Mouse (Mus musculus) R1 (cell line): ENCODE measurements at regions not wholly inside any gene's neighbourhood (a gene's known extent, or its start where the extent isn't known, plus 50 kb on each side); places are given as distances from the start of the nearest gene placed in this dataset.

ENCODE experiments used
- DNase-seq: peaks from one replicate; pipeline ENCODE4 v3.0.0-alpha.2; 2018; ENCODE audit warnings: low read depth, low spot score

GRCm38 (mm10) chr17:52196811-52197210 is 363.7 kb upstream of the Satb1 start:
- no peak for DNase-seq

- no peak for DNase-seq
These were observed 362.7 kb upstream of the Satb1 start for GRCm38 (mm10) chr17:52195804-52196203.

- DNase-seq: no peak
These were observed 358.1 kb upstream of the Satb1 start for GRCm38 (mm10) chr17:52191064-52191682.

- peak; percentile 57 for DNase-seq
These were observed 349.6 kb upstream of the Satb1 start for GRCm38 (mm10) chr17:52182706-52183105.

- DNase-seq: no peak
These were observed 344.9 kb upstream of the Satb1 start for GRCm38 (mm10) chr17:52177996-52178395.

GRCm38 (mm10) chr17:52168076-52168838 is 335.2 kb upstream of the Satb1 start:
- DNase-seq: no peak

GRCm38 (mm10) chr17:52167658-52168057 is 334.6 kb upstream of the Satb1 start:
- DNase-seq: no peak

- DNase-seq: no peak
These were observed 332.9 kb upstream of the Satb1 start for GRCm38 (mm10) chr17:52165891-52166485.

- DNase-seq: no peak
These were observed 329.7 kb upstream of the Satb1 start for GRCm38 (mm10) chr17:52162559-52163397.

GRCm38 (mm10) chr17:52150496-52150895 is 317.4 kb upstream of the Satb1 start:
- DNase-seq: no peak

GRCm38 (mm10) chr17:52149834-52150233 is 316.7 kb upstream of the Satb1 start:
- DNase-seq: no peak

GRCm38 (mm10) chr17:52149068-52149467 is 316.0 kb upstream of the Satb1 start:
- no peak for DNase-seq

- DNase-seq: no peak
These were observed 270.8 kb upstream of the Satb1 start for GRCm38 (mm10) chr17:52103891-52104290.

GRCm38 (mm10) chr17:52085834-52086233 is 252.7 kb upstream of the Satb1 start:
- DNase-seq: no peak

GRCm38 (mm10) chr17:52084455-52084854 is 251.4 kb upstream of the Satb1 start:
- DNase-seq: no peak

GRCm38 (mm10) chr17:52079316-52079715 is 246.2 kb upstream of the Satb1 start:
- DNase-seq: no peak

GRCm38 (mm10) chr17:52078496-52078895 is 245.4 kb upstream of the Satb1 start:
- no peak for DNase-seq

- DNase-seq: no peak
These were observed 244.9 kb upstream of the Satb1 start for GRCm38 (mm10) chr17:52077951-52078350.

- DNase-seq: no peak
These were observed 243.7 kb upstream of the Satb1 start for GRCm38 (mm10) chr17:52076746-52077145.

- no peak for DNase-seq
These were observed 234.6 kb upstream of the Satb1 start for GRCm38 (mm10) chr17:52067721-52068120.

- DNase-seq: no peak
These were observed 231.5 kb upstream of the Satb1 start for GRCm38 (mm10) chr17:52064618-52065017.

GRCm38 (mm10) chr17:52063121-52063520 is 230.0 kb upstream of the Satb1 start:
- DNase-seq: no peak
